Mouse (Mus musculus) splenic B cell, adult 2 months (primary cell): ENCODE data around the gene Gga3.
A peak's percentile ranks its signal among the peaks of the same experiment; 100 is the strongest.

Source experiments
- DNase-seq: peaks from one replicate; pipeline ENCODE4 v3.0.0-alpha.2; 2011; ENCODE audit warnings: low read depth, low spot score
- H3K27me3 ChIP-seq: 2 replicates; pipeline ENCODE4 v1.6.1; 2012; ENCODE audit warnings: mild to moderate bottlenecking, low read length, moderate library complexity, mixed read lengths; ENCODE audit not compliant: control insufficient read depth, poor library complexity, insufficient read depth, severe bottlenecking
- H3K36me3 ChIP-seq: 2 replicates; pipeline ENCODE4 v1.6.1; 2012; ENCODE audit warnings: mild to moderate bottlenecking, low read length, moderate library complexity, mixed read lengths; ENCODE audit not compliant: control insufficient read depth, poor library complexity, insufficient read depth, severe bottlenecking

Gene Gga3

GRCm38 (mm10) chr11:115638498-115639409 lies 34.9 kb upstream of the Gga3 start:
- DNase-seq: peak; percentile 71
- Histone ChIP-seq H3K36me3 (peaks cover 1% of the 10 kb centered on the region; the same call in 1 of the 2 replicates), H3K27me3 (peaks cover 1% of the 10 kb centered on the region; the same call in 1 of the 2 replicates)

- Histone ChIP-seq H3K27me3 (peaks cover 1% of the 10 kb centered on the region; the same call in 1 of the 2 replicates), H3K36me3 (peaks cover 1% of the 10 kb centered on the region; the same call in 1 of the 2 replicates)
- no peak for DNase-seq
These were observed 33.1 kb upstream of the Gga3 start for GRCm38 (mm10) chr11:115636960-115637359.

- DNase-seq: no peak
- no peaks in the 10 kb centered on the region for H3K36me3 ChIP-seq
These were observed 31.6 kb upstream of the Gga3 start for GRCm38 (mm10) chr11:115635484-115635883.

GRCm38 (mm10) chr11:115635041-115635440 lies 31.2 kb upstream of the Gga3 start:
- no peaks in the 10 kb centered on the region for H3K36me3 ChIP-seq
- DNase-seq: no peak
- H3K27me3 ChIP-seq: no peaks in the 10 kb centered on the region

More at GRCm38 (mm10) chr11:115635484-115635883, 31.6 kb upstream of the Gga3 start:
- no peaks in the 10 kb centered on the region for H3K27me3 ChIP-seq

- no peaks in the 10 kb centered on the region for H3K27me3 ChIP-seq
- DNase-seq: peak; percentile 32
- H3K36me3 ChIP-seq: no peaks in the 10 kb centered on the region
These were observed 30.3 kb upstream of the Gga3 start for GRCm38 (mm10) chr11:115634109-115634508.

- Histone ChIP-seq H3K27me3 (no peaks in the 10 kb centered on the region), H3K36me3 (no peaks in the 10 kb centered on the region)
- DNase-seq: peak; percentile 80
These were observed 29.0 kb upstream of the Gga3 start for GRCm38 (mm10) chr11:115632862-115633261.

- H3K27me3 ChIP-seq: no peaks in the 10 kb centered on the region
- peak; percentile 45 for DNase-seq
- H3K36me3 ChIP-seq: no peaks in the 10 kb centered on the region
These were observed 28.4 kb upstream of the Gga3 start for GRCm38 (mm10) chr11:115632247-115632646.

- Histone ChIP-seq H3K27me3 (no peaks in the 10 kb centered on the region), H3K36me3 (no peaks in the 10 kb centered on the region)
- peak; percentile 64 for DNase-seq
These were observed 27.6 kb upstream of the Gga3 start for GRCm38 (mm10) chr11:115631505-115631890.

GRCm38 (mm10) chr11:115630532-115631504 lies 27.0 kb upstream of the Gga3 start:
- H3K27me3 ChIP-seq: no peaks in the 10 kb centered on the region
- DNase-seq: peak; percentile 98
- H3K36me3 ChIP-seq: no peaks in the 10 kb centered on the region

- Histone ChIP-seq H3K27me3 (no peaks in the 10 kb centered on the region), H3K36me3 (no peaks in the 10 kb centered on the region)
- DNase-seq: peak; percentile 38
These were observed 26.1 kb upstream of the Gga3 start for GRCm38 (mm10) chr11:115629734-115630531.

- no peak for DNase-seq
- H3K36me3 ChIP-seq: no peaks in the 10 kb centered on the region
- no peaks in the 10 kb centered on the region for H3K27me3 ChIP-seq
These were observed 24.7 kb upstream of the Gga3 start for GRCm38 (mm10) chr11:115628465-115629101.

- Histone ChIP-seq H3K36me3 (peaks cover 3% of the 10 kb centered on the region), H3K27me3 (no peaks in the 10 kb centered on the region)
- peak; percentile 100 for DNase-seq
These were observed 24.0 kb upstream of the Gga3 start, which contains the start of gene Slc25a19 for GRCm38 (mm10) chr11:115627705-115628464. Slc25a19 (minus strand) TSS chr11:115628295.
